Mouse (Mus musculus) ES-Bruce4 (cell line): Measurements from ENCODE around the gene Bax.

Experiments
- CTCF ChIP-seq: IDR thresholded peaks from one replicate; pipeline ENCODE4 v1.8.1; 2011; ENCODE audit warnings: low read depth, low read length
- EP300 ChIP-seq: IDR thresholded peaks from 2 replicates; pipeline ENCODE4 v1.6.1; 2011; ENCODE audit warnings: low read depth, low read length; ENCODE audit not compliant: insufficient read depth
- POLR2A ChIP-seq: IDR thresholded peaks from one replicate; pipeline ENCODE4 v1.8.1; 2011; ENCODE audit warnings: low read length; ENCODE audit not compliant: insufficient read depth

DNA sequence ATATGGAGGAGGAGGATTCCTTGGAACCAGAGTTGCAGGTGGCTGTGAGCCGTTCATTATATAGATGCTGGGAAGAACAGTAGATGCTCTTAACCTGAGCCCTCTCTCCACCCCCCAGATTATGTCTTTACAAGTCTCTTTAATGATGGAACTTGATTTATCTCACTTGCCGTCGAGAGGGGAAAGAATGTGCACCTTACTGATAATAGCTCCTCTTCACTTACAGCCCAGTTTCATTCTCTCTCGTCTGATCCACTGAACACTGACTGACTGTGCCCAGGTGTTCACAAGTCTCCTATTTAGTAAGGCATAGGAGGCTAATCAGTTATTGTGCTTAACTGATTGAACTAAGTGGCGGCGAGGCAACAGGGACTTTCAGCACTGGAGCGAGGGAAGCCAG, 22.9 kb upstream of the Bax start:
- TF ChIP-seq CTCF (no peak), POLR2A (no peak), EP300 (no peak)
